Mouse (Mus musculus) CH12.LX (cell line): ENCODE data around the gene Sit1. TPM values are rescaled to one million over a fixed set of nuclear protein-coding genes. Genes with fewer than 3 reads are reported as not detected.

Experiments used
- DNase-seq: peaks from one replicate; pipeline ENCODE4 v3.0.0-alpha.2; 2013; ENCODE audit errors: extremely low read depth
- H3K27ac ChIP-seq: 2 replicates; pipeline ENCODE4 v1.5.1; 2012; ENCODE audit warnings: low read depth, mild to moderate bottlenecking, control low read depth, moderate library complexity; ENCODE audit not compliant: insufficient read depth
- H3K27me3 ChIP-seq: replicated peaks from 2 replicates; pipeline ENCODE3; 2012; ENCODE audit warnings: inconsistent platforms
- H3K36me3 ChIP-seq, 2 experiments: replicated peaks in 1 of 2; 2 replicates each; pipeline versions ENCODE3 to v1.6.1; 2012; ENCODE audit warnings: inconsistent platforms in 1 of 2, low read length in 1 of 2, mild to moderate bottlenecking in 1 of 2, mixed read lengths in 1 of 2, moderate library complexity in 1 of 2; ENCODE audit not compliant: control insufficient read depth in 1 of 2, insufficient read depth in 1 of 2
- H3K4me1 ChIP-seq, 2 experiments: 2 replicates each; pipeline ENCODE4 v1.6.1; 2012; ENCODE audit warnings: inconsistent platforms in 1 of 2, moderate library complexity in 1 of 2; ENCODE audit not compliant: insufficient read depth in 2 of 2, control insufficient read depth in 1 of 2
- H3K4me2 ChIP-seq: 2 replicates; pipeline ENCODE4 v1.6.1; 2012; ENCODE audit warnings: low read depth, mild to moderate bottlenecking, control low read depth; ENCODE audit not compliant: poor library complexity, insufficient read depth, severe bottlenecking
- H3K4me3 ChIP-seq, 3 experiments: fragments of 150-350 bp in 1 of 3; sonication (generic) in 1 of 3; replicated peaks in 1 of 3; 2 replicates each; pipeline versions ENCODE3 to v1.5.1; 2011 to 2012; ENCODE audit warnings: low read depth in 2 of 3, low read length in 2 of 3, mild to moderate bottlenecking in 2 of 3, moderate library complexity in 2 of 3, control low read depth in 1 of 3, improper control_type of control experiment in 1 of 3, inconsistent platforms in 1 of 3, mixed read lengths in 1 of 3; ENCODE audit not compliant: poor library complexity in 1 of 3
- H3K79me2 ChIP-seq: replicated peaks from 2 replicates; pipeline ENCODE4 v1.6.1; 2012; ENCODE audit warnings: mild to moderate bottlenecking, moderate library complexity; ENCODE audit not compliant: control insufficient read depth, poor library complexity, insufficient read depth, severe bottlenecking; ENCODE audit errors: extremely low read depth
- H3K9ac ChIP-seq: 2 replicates; pipeline ENCODE4 v1.6.1; 2012; ENCODE audit warnings: low read depth, mild to moderate bottlenecking, control low read depth, moderate library complexity; ENCODE audit not compliant: insufficient read depth
- H3K9me3 ChIP-seq: replicated peaks from 2 replicates; pipeline ENCODE3; 2012; ENCODE audit warnings: low read length, inconsistent platforms, mixed read lengths
- CHD1 ChIP-seq: IDR thresholded peaks from 2 replicates; pipeline ENCODE4 v1.6.1; 2012; ENCODE audit warnings: low read depth, low read length, improper control_type of control experiment, inconsistent platforms
- CHD2 ChIP-seq: IDR thresholded peaks from 2 replicates; pipeline ENCODE4 v1.6.1; 2011; ENCODE audit warnings: low read length, improper control_type of control experiment
- CTCF ChIP-seq, 2 experiments: IDR thresholded peaks in 1 of 2; conservative IDR thresholded peaks in 1 of 2; 2 replicates each; pipeline ENCODE4 v1.5.1; 2011 to 2012; ENCODE audit warnings: low read depth in 2 of 2, low read length in 2 of 2, improper control_type of control experiment in 1 of 2, inconsistent platforms in 1 of 2, mild to moderate bottlenecking in 1 of 2, moderate library complexity in 1 of 2
- ELF1 ChIP-seq: IDR thresholded peaks from 2 replicates; pipeline ENCODE4 v1.6.1; 2014; ENCODE audit warnings: low read depth, mild to moderate bottlenecking, inconsistent platforms, low read length, improper control_type of control experiment
- GABPA ChIP-seq: IDR thresholded peaks from 2 replicates; pipeline ENCODE4 v1.6.1; 2012; ENCODE audit warnings: low read depth, low read length, improper control_type of control experiment, inconsistent platforms; ENCODE audit not compliant: insufficient replicate concordance
- MAFK ChIP-seq: IDR thresholded peaks from 2 replicates; pipeline ENCODE4 v1.6.1; 2011; ENCODE audit warnings: low read length, improper control_type of control experiment; ENCODE audit not compliant: insufficient replicate concordance
- NELFE ChIP-seq: IDR thresholded peaks from 2 replicates; pipeline ENCODE4 v1.6.1; 2011; ENCODE audit warnings: low read depth, low read length, improper control_type of control experiment
- NRF1 ChIP-seq: IDR thresholded peaks from 2 replicates; pipeline ENCODE4 v1.6.1; 2014; ENCODE audit warnings: low read depth, mild to moderate bottlenecking, inconsistent platforms, low read length, improper control_type of control experiment, moderate library complexity
- PAX5 ChIP-seq: IDR thresholded peaks from 2 replicates; pipeline ENCODE4 v1.6.1; 2012; ENCODE audit warnings: low read length, inconsistent platforms, mixed read lengths
- POLR2AphosphoS2 ChIP-seq: IDR thresholded peaks from 2 replicates; pipeline ENCODE4 v1.6.1; 2011; ENCODE audit warnings: low read depth, low read length, improper control_type of control experiment
- RAD21 ChIP-seq: IDR thresholded peaks from 2 replicates; pipeline ENCODE4 v1.6.1; 2011; ENCODE audit warnings: low read depth, mild to moderate bottlenecking, low read length, improper control_type of control experiment, moderate library complexity
- SMC3 ChIP-seq: IDR thresholded peaks from 2 replicates; pipeline ENCODE4 v1.6.1; 2011; ENCODE audit warnings: low read depth, low read length, improper control_type of control experiment
- dilution Hi-C: fragments of 300-500 bp; cut with MboI; formaldehyde crosslinking; loops from 2 replicates; pipeline ENCODE4 v1.14.3; 2020; ENCODE audit warnings: low sequenced_read_pairs; ENCODE audit not compliant: extremely low pct_unique_long_range_greater_than_20kb, extremely low pct_ligation_motif_present
- in situ Hi-C: fragments of 300-500 bp; cut with MboI; formaldehyde crosslinking; loops from 3 replicates; pipeline ENCODE4 v1.14.3; 2019; ENCODE audit warnings: low sequenced_read_pairs, low pct_ligation_motif_present, low pct_unique_long_range_greater_than_20kb, mixed read lengths
- polyA plus RNA-seq: library from polyadenylated mRNA; unstranded; fragments of >175 nt; gene quantifications from 2 replicates; pipeline ENCODE4 v1.2.1, GENCODE M21; 2012; ENCODE audit warnings: low read depth; ENCODE audit not compliant: insufficient read length
- total RNA-seq, 2 experiments: library from RNA; depleted of rRNA; stranded (reverse); fragments of 300-350 nt in 1 of 2; fragments of >200 nt in 1 of 2; gene quantifications; 2 replicates each; pipeline ENCODE4 v1.2.3; 2012 to 2014

Sit1 gene
- total and polyA plus RNA-seq, 3 experiments = 2.8 to 10.5 (median 10.1) TPM

DNA sequence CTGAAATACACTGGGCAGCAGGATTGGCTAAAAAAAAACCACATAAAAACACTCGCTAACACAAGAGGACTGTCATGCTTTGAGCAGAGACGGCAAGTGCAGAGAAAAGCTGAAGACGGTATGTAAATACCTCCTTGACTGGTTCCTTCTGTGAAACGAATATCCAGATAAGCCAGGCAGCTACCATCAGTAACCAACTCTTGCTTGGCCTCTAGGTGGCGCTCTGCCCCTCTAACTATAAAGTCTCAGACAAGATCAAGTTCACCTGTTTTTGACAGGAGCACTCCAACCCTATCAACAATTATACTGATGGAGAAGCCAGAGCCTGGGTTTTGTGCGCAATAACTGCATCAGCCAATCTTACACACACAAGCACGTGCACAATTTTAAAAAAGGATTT, 47.0 kb upstream of the Sit1 start:
- peaks cover 3% of the 10 kb centered on the region for H3K9me3 ChIP-seq
- TF ChIP-seq CHD2 (no peak), RAD21 (peak; percentile 81), CHD1 (no peak), POLR2AphosphoS2 (no peak), SMC3 (peak; percentile 70), CTCF (conservative IDR thresholded peaks at IDR 0.05 in 1 of 2, IDR thresholded peaks at IDR 0.05 in 1 of 2; ENCODE audit: low read depth in 2 of 2, low read length in 2 of 2) (peak; percentile 84 to 85), ELF1 (0 out of 2 replicates have a peak, but pooled peaks have one; percentile 23), NELFE (0 out of 2 replicates have a peak, but pooled peaks have one; percentile 29)
- TF ChIP-seq, all 38 proteins: peak for 5
- H3K4me2 ChIP-seq = no peak overlapping the region
- H3K27me3 ChIP-seq = peaks cover 2% of the 10 kb centered on the region
- in situ Hi-C loops = no loop called here
- DNase-seq = peak; percentile 80
- H3K4me1 ChIP-seq = peaks cover 0 to 5% of the 10 kb centered on the region in 2 experiments; a peak in 1 of 4 replicates
- dilution Hi-C loops = no loop called here
- H3K36me3 ChIP-seq = peaks cover 45 to 58% of the 10 kb centered on the region in 2 experiments
- H3K27ac ChIP-seq = no peak overlapping the region
- H3K79me2 ChIP-seq = no peaks in the 10 kb centered on the region
- no peak overlapping the region for H3K9ac ChIP-seq
- no peak overlapping the region for H3K4me3 ChIP-seq

DNA sequence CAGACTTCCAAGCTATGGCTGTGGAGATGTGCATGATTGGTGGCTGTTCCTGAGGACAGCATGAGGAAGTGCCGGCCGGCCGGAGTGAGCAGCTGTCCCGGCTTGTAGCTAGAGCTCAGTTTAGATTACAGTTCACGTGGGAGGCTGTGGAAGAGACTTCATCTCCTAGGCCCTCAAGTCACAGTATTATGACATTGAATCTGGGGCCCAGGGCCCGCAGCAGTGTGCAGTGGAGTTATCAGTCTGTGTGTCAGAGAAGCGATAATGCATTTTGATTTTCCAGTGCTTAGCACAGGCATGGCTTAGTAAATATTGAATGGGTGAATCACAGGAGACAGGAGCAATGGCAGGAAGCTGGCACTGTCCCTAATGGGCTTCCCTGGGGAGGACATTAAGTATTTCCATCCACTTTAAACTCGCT, 46.6 kb upstream of the Sit1 start:
- TF ChIP-seq NELFE (no peak), GABPA (no peak), PAX5 (no peak), POLR2AphosphoS2 (no peak), NRF1 (no peak), SMC3 (no peak), MAFK (no peak)
- H3K4me3 ChIP-seq = no peak overlapping the region
- peaks cover 0 to 5% of the 10 kb centered on the region in 2 experiments; a peak in 1 of 4 replicates for H3K4me1 ChIP-seq
- in situ Hi-C loops (no loop called here), dilution Hi-C loops (no loop called here)
- no peak overlapping the region for H3K9ac ChIP-seq
- H3K27ac ChIP-seq = no peak overlapping the region
- H3K4me2 ChIP-seq = no peak overlapping the region
- H3K36me3 ChIP-seq = peaks cover 40 to 53% of the 10 kb centered on the region in 2 experiments
- H3K9me3 ChIP-seq = peaks cover 3% of the 10 kb centered on the region
- peaks cover 7% of the 10 kb centered on the region for H3K27me3 ChIP-seq
- DNase-seq = no peak
- H3K79me2 ChIP-seq = no peaks in the 10 kb centered on the region

DNA sequence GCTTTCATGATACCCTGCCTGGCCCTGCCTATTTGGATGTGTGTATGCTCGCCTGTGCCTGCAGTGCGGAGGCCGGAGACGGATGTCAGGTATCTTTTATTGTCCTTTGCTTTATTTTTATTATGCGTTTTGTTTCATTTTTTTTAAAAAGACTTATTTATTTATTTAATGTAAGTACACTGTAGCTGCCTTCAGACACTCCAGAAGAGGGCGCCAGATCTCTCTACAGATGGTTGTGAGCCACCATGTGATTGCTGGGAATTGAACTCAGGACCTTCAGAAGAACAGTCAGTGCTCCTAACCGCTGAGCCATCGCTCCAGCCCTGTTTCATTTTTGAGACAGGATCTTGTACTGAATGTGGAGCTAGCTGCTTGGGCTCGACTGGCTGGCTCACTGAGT, 45.0 kb upstream of the Sit1 start:
- dilution Hi-C loops (no loop called here), in situ Hi-C loops (no loop called here)
- H3K4me2 ChIP-seq = no peak overlapping the region

More for the DNA sequence above, 45.0 kb upstream of the Sit1 start:
- Histone ChIP-seq H3K9me3 (peaks cover 3% of the 10 kb centered on the region), H3K9ac (no peak overlapping the region), H3K4me3 (no peak overlapping the region), H3K79me2 (no peaks in the 10 kb centered on the region), H3K27me3 (peaks cover 17% of the 10 kb centered on the region), H3K4me1 (peaks cover 0 to 12% of the 10 kb centered on the region in 2 experiments; a peak in 2 of 4 replicates), H3K27ac (no peak overlapping the region), H3K36me3 (peaks cover 27 to 37% of the 10 kb centered on the region in 2 experiments)
- DNase-seq = peak; percentile 13
- no peak for TF ChIP-seq NELFE
